Mouse (Mus musculus): ENCODE measurements around the gene Mcm6.

DNA sequence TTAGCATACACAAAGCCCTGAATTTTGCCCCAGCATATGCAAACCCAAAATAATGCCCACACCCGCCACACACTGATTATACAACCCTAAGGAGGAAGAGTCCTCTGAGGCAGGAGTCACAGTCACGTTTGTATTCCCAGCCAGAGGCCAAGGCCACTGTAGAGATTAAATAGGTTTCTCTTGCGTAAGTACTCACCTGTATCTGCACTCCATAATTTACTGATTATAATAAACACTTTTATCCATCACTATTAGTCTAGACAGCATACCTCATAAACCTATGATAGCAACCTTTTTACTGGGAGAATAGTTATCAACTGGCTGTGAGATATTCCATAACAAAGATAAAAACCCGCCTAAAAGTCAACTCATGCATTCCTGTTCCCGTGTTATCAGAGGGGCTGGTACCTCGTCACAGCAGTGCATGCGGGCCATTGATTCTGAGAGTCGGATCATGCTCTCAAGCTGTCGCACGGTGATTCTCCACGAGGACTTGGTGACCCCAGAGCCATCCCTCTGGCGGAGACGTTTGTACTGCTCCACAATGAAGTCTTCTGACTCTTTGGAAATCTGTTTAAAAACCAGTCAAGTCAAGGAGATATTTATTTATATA lies 21.6 kb downstream of the Mcm6 start:
- TF ChIP-seq GATA1 (IDR thresholded peaks at IDR 0.05; ENCODE audit: borderline replicate concordance, low read length) (no peak), FLI1 (IDR thresholded peaks at IDR 0.05; ENCODE audit: low read length) (no peak)

Measured in megakaryocyte, embryonic 14.5 days (primary cell).